Mouse (Mus musculus) G1E-ER4 (cell line): ENCODE data around the gene Nhlrc1. TPM values are rescaled to one million over a fixed set of nuclear protein-coding genes. Genes with fewer than 3 reads are reported as not detected.

Experiments
- GATA1 ChIP-seq: IDR thresholded peaks from one replicate; pipeline ENCODE4 v1.8.0; 2012; ENCODE audit warnings: low read length, inconsistent platforms
- polyA plus RNA-seq: library from polyadenylated mRNA; stranded (reverse); fragments of >175 nt; gene quantifications from 2 replicates; pipeline ENCODE4 v1.2.3, GENCODE M21; 2012

The Nhlrc1 gene
- polyA plus RNA-seq, 1 experiment = not detected

DNA sequence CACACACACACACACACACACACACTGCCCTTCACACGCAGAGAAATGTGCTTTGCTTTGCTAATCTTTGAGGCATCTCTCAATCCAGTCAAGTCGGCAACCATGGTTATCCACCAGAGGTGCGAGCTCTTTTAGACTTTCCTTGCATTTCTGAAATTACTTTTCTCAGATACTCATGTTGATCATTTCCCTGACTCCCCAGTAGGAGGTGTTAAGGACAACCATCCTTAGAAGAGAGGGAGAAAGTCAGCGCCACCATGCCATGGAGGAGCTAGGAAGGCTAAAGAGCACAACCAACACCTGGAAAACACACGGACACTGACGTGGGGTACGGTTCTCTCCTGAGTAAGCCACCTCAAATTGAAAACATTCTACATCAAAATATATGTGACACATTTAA, 38.1 kb downstream of the Nhlrc1 start:
- no peak for TF ChIP-seq GATA1

DNA sequence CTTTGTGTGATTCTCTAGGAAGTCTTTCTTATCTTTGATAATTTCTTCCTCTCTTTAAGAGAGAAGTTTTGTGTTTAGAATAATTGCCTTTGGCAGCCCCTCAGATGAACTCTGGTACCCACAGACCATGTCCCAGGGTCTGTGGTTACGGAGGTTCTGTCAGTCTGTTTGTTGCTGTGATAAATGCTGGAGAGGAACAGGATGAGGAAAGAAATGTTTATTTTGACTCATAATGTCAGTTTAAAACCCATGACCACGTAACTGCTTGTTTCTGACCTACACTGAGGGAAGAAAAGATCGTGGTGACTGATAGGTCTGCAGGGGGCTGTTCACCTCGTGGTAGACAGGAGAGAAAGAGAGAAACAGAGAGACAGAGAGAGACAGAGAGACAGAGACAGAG, 38.7 kb downstream of the Nhlrc1 start:
- TF ChIP-seq GATA1 = no peak

DNA sequence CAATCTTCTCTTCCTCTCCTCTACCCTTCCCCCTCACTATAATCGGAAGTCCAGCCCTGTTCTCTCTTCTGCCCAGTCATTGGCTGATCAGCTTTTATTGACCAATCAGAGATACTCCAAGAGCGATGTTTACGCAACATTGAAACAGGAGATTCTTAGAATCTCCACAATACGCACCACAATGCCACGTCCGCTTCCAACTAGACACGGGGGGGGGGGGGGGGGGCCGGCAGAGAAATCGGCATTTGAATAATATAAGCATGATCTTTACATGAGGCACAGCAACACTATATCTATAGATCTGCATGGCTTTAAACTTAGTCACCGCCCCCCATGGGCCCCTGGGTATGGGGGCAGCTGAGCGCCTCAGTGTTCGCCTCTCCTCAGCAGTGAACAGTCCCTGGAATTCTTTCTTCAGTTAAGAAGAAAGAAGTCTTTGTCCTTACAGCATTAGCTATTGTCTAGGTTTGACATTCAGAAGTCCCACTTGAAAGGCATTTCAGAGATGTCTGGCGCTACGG, 39.6 kb downstream of the Nhlrc1 start:
- TF ChIP-seq GATA1 = no peak

DNA sequence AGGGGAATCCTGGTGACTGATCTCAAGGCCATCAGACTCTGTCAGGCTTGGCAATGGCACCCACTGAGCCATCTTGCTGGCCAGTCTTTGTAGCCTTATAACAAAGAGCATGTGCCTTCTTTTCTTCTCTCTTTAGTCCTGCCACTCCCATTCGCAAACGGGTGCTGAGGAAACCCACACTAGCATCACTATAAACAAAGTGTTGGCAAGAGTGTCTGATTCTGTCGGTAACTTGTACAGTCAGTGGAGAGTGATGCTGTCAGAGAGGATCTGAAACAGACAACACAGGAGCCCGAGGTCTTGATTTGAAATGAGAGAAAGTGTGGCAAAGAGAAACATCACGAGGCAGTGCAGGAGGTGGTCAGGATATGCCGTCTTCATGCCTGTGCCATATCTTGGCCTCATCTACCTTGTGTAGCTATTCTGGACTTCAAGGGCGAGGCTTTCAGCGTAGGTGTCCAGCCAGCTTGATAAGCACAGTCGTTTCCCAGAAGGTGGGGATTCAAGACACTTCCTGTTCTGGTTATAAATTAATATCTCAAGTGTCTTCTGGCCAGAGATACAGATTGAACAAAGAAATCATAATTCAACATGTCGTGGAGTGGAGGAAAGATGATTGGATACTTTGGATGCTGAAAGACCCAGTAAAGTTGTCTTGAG, 44.2 kb downstream of the Nhlrc1 start:
- TF ChIP-seq GATA1 = no peak

DNA sequence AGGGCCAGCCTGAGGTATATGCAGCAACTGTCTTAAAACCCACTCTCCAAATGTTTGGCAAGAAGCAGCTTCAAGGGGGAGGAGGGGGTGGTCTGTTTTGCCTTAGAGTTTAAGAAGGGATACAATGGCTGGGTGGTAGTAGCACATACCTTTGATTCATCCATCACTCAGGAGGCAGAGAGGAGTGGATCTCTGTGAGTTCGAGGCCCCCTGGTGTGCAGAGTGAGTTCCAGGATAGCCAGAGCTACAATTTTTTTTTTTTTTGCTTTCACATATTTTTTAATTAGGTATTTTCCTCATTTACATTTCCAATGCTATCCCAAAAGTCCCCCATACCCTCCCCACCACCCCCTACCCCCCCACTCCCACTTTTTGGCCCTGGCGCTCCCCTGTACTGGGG, 46.0 kb downstream of the Nhlrc1 start:
- TF ChIP-seq GATA1 = no peak

DNA sequence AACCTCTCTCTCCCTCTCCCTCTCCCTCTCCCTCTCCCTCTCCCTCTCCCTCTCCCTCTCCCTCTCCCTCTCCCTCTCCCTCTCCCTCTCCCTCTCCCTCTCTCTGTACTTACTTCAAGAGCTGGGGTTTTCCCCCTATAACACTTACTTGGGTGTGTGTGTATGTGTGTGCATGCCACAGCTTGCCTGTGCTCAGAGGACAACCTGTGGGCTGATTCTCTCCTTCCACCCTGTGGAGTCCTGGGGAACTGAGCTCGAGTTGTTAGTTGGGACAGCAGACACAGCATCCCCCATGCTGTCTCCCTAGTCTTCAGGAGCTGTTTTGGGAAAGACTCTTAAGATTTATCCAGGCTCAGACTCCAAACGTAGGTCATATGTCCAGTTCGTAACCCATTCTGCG, 47.3 kb downstream of the Nhlrc1 start:
- TF ChIP-seq GATA1 = no peak

Other genes with a start within 250 kb of the Nhlrc1 start
- not detected in 2 replicates for gene Kif13a, start 85.0 kb downstream of the Nhlrc1 start, polyA plus RNA-seq
- 2.2 and 2.5 TPM in 2 replicates for gene Kdm1b, start 28.6 kb upstream of the Nhlrc1 start, polyA plus RNA-seq
- gene Tpmt, start 29.9 kb upstream of the Nhlrc1 start, polyA plus RNA-seq = 0.05 TPM in 1 of 2 replicates, not detected in the other
- 862 and 1,267 TPM in 2 replicates for gene Dek, start 91.4 kb upstream of the Nhlrc1 start, polyA plus RNA-seq
- gene Rnf144b, start 107.8 kb upstream of the Nhlrc1 start, polyA plus RNA-seq = 0.87 and 1.1 TPM in 2 replicates